Mouse (Mus musculus) bone marrow, adult 2 months (tissue): ENCODE measurements around the gene Wasf2.

Experiments used
- CTCF ChIP-seq: fragments of 200-500 bp; IDR thresholded peaks from 2 replicates; pipeline ENCODE4 v1.5.1; 2011; ENCODE audit warnings: low read length, control low read depth; ENCODE audit not compliant: control insufficient read depth, insufficient read depth
- POLR2A ChIP-seq: fragments of 200-500 bp; IDR thresholded peaks from 2 replicates; pipeline ENCODE4 v1.6.1; 2011; ENCODE audit warnings: low read depth, mild to moderate bottlenecking, control low read depth, low read length, borderline replicate concordance; ENCODE audit not compliant: control insufficient read depth

- TF ChIP-seq POLR2A (no peak), CTCF (no peak)
Measured at GRCm38 (mm10) chr4:133159646-133160045, 29.3 kb downstream of the Wasf2 start.
